Mouse (Mus musculus) brown adipose tissue, adult 24 weeks (tissue): Measurements from ENCODE around the gene 5730409E04Rik. TPM values are rescaled to one million over a fixed set of nuclear protein-coding genes. Genes with fewer than 3 reads are reported as not detected.

ENCODE experiments used
- H3K27ac ChIP-seq: fragments of 200-500 bp; replicated peaks from 2 replicates; pipeline ENCODE4 v1.5.1; 2012; ENCODE audit warnings: low read depth, mild to moderate bottlenecking, low read length
- H3K4me1 ChIP-seq: fragments of 200-500 bp; 2 replicates; pipeline ENCODE4 v1.6.1; 2012; ENCODE audit warnings: low read length, mixed read lengths; ENCODE audit not compliant: control insufficient read depth, insufficient read depth, insufficient read length
- H3K4me3 ChIP-seq: fragments of 200-500 bp; 2 replicates; pipeline ENCODE4 v1.5.1; 2012; ENCODE audit warnings: low read depth, mild to moderate bottlenecking, low read length, moderate library complexity; ENCODE audit not compliant: insufficient read depth
- polyA plus RNA-seq: library from polyadenylated mRNA; stranded (reverse); fragments of >200 nt; gene quantifications from 2 replicates; pipeline ENCODE4 v1.2.4, GENCODE M21; 2012; ENCODE audit not compliant: missing spikeins, insufficient read depth, insufficient read length

Gene 5730409E04Rik
- 7.2 and 8.1 TPM in 2 replicates for polyA plus RNA-seq

DNA sequence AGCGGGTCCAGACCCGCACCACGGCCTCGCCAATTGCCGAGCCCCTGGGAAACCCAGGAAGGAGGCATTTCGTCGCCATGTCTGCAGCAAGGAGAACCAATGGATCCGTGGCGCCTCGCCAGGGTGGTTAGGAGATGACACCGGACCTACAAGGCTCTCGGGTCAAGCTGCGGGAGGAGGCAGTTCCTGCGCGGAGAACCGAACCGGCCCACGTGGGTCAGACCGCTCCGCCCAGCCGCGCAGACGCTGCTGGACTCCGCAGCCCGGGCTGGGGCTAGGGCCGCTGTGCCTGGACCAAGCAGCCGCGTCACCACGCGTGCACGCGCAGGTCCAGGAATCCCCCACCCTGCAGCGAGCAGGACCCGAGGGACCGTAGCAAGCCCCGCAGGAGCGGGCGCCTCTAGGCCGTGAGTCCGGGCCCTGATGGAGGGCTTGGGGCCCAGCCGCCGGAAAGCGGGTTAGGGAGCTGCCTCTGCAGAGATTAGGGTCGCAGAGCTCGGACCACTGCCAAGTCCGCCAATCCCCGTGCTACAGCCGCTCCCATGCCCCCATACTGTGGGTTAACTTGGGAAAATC, at the start of gene 5730409E04Rik:
Gene 5730409E04Rik (plus strand): TSS at position 213 of the 576 bp plus-strand sequence.
- Histone ChIP-seq H3K27ac (no peak within 1 kb of the TSS), H3K4me3 (peak within 1 kb of the TSS; percentile 88), H3K4me1 (no peaks in the 10 kb centered on the region)

GRCm38 (mm10) chr4:126563798-126564197, 45.8 kb upstream of the 5730409E04Rik start:
- Histone ChIP-seq H3K4me1 (no peaks in the 10 kb centered on the region; the same call in 1 of the 2 replicates), H3K27ac (no peak overlapping the region), H3K4me3 (no peak overlapping the region)

DNA sequence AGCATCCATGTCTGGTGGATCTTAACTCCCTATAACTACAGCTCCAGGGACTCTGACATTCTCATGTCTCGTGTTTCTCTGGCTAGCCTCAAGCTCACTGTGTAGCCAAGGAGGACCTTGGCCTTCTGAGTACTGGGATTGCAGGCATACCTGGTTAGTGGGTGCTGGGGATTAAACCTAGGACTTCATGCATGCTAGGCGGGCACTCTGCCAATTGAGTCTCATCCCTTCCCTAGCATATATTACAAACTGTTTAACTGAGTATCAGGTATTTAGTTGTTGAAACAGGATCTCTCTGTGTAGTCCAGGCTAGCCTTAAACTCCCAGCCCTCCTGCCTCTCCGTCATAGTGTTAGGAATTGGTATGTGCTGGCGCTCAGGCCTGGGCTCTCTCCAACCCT, 42.4 kb upstream of the 5730409E04Rik start:
- H3K4me1 ChIP-seq = no peaks in the 10 kb centered on the region; the same call in 1 of the 2 replicates
- H3K27ac ChIP-seq = no peak overlapping the region
- no peak overlapping the region for H3K4me3 ChIP-seq

DNA sequence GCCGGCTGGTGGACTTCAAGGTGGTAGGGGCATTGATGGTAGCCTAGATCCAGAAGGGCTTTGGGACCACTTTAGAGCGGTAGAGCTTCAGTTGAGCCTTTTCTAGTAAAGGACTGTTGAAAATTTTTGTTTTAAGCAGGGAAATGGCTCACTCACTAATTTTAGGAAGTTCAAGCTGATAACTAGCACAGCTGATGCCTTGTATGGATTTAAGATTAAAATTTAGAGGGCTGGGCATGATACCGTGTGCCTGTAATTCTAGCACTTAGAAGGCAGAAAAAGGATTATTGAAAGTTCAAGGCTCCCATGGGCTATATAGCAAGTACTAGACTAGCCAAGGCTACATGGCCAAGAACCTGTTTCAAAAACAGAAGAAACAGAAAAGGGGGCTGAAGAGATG, 39.8 kb upstream of the 5730409E04Rik start:
- Histone ChIP-seq H3K4me1 (no peaks in the 10 kb centered on the region; the same call in 1 of the 2 replicates), H3K4me3 (no peak overlapping the region), H3K27ac (no peak overlapping the region)

- no peak overlapping the region for H3K4me3 ChIP-seq
- H3K27ac ChIP-seq = no peak overlapping the region
- no peaks in the 10 kb centered on the region for H3K4me1 ChIP-seq
These were observed 33.3 kb upstream of the 5730409E04Rik start for GRCm38 (mm10) chr4:126576281-126576680.

DNA sequence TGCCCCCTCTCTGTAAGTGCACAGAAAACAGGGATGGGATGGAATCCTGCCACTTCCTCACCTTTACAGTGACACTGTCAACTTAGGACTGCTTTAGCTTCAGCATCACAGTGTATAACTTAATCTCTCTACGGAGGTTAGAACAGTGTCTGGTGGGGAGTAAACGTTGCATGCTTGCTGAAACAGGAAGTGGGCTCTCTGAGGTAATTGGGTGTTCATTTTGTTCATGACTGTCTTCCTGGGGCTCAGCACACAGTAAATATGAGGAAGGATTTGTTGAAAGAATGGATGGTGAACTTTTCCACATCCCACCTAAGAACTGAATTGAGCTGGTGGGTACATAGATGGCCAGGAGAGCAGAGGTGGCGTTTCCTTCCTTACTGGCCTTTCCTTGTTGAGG, 31.7 kb upstream of the 5730409E04Rik start:
- H3K27ac ChIP-seq = no peak overlapping the region
- H3K4me3 ChIP-seq = no peak overlapping the region
- no peaks in the 10 kb centered on the region for H3K4me1 ChIP-seq

DNA sequence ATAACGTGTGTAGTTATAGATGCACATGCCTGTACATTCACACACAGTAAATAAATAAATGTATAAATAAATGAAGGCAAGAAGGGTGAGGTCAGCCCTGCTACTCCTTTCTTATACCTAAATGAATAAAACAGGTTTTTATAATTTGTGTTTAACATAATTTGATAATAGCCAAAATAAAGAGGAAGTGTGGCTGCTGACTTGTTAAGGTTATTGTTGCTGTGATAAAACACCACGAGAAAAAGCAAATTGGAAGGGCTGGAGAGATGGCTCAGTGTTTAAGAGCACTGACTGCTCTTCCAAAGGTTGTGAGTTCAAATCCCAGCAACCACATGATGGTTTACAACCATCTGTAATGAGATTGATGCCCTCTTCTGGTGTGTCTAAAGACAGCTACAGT, 30.5 kb upstream of the 5730409E04Rik start:
- no peaks in the 10 kb centered on the region for H3K4me1 ChIP-seq
- no peak overlapping the region for H3K4me3 ChIP-seq
- H3K27ac ChIP-seq = no peak overlapping the region

GRCm38 (mm10) chr4:126585739-126586138, 23.9 kb upstream of the 5730409E04Rik start:
- Histone ChIP-seq H3K4me1 (no peaks in the 10 kb centered on the region), H3K27ac (no peak overlapping the region), H3K4me3 (no peak overlapping the region)

- Histone ChIP-seq H3K4me3 (no peak overlapping the region), H3K4me1 (no peaks in the 10 kb centered on the region), H3K27ac (no peak overlapping the region)
These were observed 17.6 kb upstream of the 5730409E04Rik start for GRCm38 (mm10) chr4:126592039-126592438.

- H3K4me1 ChIP-seq = peaks cover 2% of the 10 kb centered on the region; the same call in 1 of the 2 replicates
- no peak overlapping the region for H3K4me3 ChIP-seq
- no peak overlapping the region for H3K27ac ChIP-seq
These were observed 9.5 kb upstream of the 5730409E04Rik start for GRCm38 (mm10) chr4:126599971-126600754.

DNA sequence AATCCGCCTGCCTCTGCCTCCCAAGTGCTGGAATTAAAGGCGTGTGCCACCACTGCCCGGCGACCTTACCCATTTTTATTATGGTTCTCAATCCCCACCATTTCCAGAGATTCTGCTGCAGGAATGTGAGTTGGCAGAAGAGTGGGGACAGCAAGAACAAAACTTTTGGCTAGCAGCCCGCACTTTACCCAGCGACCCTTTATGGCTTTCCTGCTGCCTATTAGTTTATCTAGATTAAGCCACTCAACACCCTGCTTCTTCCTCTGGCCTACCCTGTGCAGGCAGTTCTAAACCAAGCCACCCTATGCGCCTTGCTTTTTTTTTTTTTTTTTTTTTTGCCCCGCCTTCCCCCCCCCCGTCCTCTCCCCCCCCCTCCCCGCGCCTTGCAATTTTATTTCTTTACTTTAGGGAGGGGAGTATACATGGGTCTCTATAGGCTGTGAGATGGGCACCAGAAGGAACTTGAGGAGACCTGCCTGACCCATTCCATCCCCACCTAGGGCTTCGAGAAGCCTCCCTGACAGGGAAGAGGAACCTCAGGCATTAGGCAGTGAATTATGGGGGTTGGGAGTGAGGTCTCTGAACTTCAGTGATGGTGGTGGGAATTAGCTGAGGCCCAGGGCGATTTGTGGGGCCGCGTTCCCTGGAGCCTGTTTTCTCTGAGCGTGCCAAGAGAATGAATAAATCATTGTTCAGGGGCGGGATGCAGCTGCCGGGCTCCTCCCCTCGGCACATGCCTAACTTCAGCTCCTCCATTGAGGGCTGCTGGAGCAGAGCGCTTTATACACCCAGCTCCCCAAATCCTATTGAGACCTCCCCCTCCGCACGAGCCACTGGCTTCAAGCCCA, 7.8 kb upstream of the 5730409E04Rik start:
- H3K4me1 ChIP-seq = peaks cover 2% of the 10 kb centered on the region; the same call in 1 of the 2 replicates
- no peak overlapping the region for H3K27ac ChIP-seq
- H3K4me3 ChIP-seq = peak overlapping the region; percentile 15; the same call in 1 of the 2 replicates

GRCm38 (mm10) chr4:126602445-126602762, 7.2 kb upstream of the 5730409E04Rik start:
- Histone ChIP-seq H3K4me3 (no peak overlapping the region), H3K4me1 (peaks cover 2% of the 10 kb centered on the region; the same call in 1 of the 2 replicates), H3K27ac (no peak overlapping the region)

- H3K27ac ChIP-seq = no peak overlapping the region
- H3K4me3 ChIP-seq = no peak overlapping the region
- peaks cover 2% of the 10 kb centered on the region; the same call in 1 of the 2 replicates for H3K4me1 ChIP-seq
These were observed 5.5 kb upstream of the 5730409E04Rik start for GRCm38 (mm10) chr4:126604141-126604540.

DNA sequence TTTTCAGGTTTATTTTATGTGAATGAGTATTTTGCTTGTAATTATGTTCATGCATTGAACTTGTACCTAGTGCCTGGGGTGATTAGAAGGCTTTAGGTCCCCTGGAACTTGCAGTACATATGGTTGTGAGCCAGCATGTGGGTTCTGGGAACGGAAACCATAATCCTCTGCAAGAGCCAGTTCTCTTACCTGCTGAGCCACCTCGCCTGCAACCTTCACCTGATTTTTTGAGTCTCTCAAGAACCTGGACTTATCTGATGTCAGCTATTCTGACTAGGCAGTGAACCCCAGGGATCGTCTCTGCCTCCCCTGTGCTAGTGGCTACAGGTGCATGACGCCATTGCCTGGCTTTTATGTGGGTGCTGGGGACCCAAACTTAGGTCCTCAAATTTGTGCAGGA, 3.9 kb upstream of the 5730409E04Rik start:
- H3K27ac ChIP-seq = no peak overlapping the region
- no peak overlapping the region for H3K4me3 ChIP-seq
- peaks cover 2% of the 10 kb centered on the region; the same call in 1 of the 2 replicates for H3K4me1 ChIP-seq

DNA sequence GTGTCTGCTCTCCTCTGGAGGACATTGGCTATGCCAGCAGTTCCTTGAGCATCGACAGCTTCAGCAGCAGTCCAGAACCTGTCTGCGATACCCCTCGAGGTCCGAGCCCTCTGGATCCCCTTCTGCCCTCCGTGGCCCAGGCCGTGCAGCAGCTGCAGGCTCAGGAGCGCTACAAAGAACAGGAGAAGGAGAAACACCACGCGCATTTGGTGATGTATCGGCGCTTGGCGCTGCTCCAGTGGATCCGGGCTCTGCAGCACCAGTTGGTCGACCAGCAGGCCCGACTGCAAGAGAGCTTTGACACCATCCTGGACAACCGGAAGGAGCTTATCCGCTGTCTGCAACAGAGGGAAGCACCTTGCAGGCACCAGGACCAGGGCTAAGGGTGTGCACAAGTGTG, 2.4 kb downstream of the 5730409E04Rik start:
- H3K27ac ChIP-seq = no peak overlapping the region
- H3K4me3 ChIP-seq = no peak overlapping the region
- no peaks in the 10 kb centered on the region for H3K4me1 ChIP-seq
